9 mouse cellular contexts compared by ENCODE assay signal in genomic region chr1:174172605-174173004, GRCm38 (mm10). TPM values are rescaled to one million over a fixed set of nuclear protein-coding genes. Genes with fewer than 3 reads are reported as not detected.
DNase-seq lines count a peak whose midpoint lies in the region; ATAC-seq and TF ChIP-seq lines count a peak whose summit lies in the region.
"Had no signal": no experiment of that assay in that cellular context is flagged by ENCODE, and none has a peak within 500 bp of the region (broad histone marks: within the 10 kb centered on the region; RNA-seq: fewer than 3 reads in every experiment).

TSS of gene Spta1 (plus strand) at chr1:174172776.

- H3K36me3 ChIP-seq in ES-E14 (ENCODE audit: control insufficient read depth, insufficient read depth, low read length, poor library complexity, severe bottlenecking): no peaks in the 10 kb centered on the region
- no peaks in the 10 kb centered on the region; the same call in 1 of the 2 replicates for H3K36me3 ChIP-seq in heart, adult 2 months (ENCODE audit: control insufficient read depth, insufficient read depth, low read length)
- H3K36me3 ChIP-seq in liver, embryonic 14.5 days (replicated peaks; ENCODE audit: control insufficient read depth, insufficient read depth, low read depth): peaks cover 28% of the 10 kb centered on the region
- no peaks in the 10 kb centered on the region for H3K36me3 ChIP-seq in forebrain, embryonic 12.5 days (replicated peaks)

- no peaks in the 10 kb centered on the region for H3K27me3 ChIP-seq in heart, adult 2 months (ENCODE audit: control insufficient read depth, insufficient read depth, low read length)
- no peaks in the 10 kb centered on the region for H3K27me3 ChIP-seq in liver, embryonic 14.5 days (ENCODE audit: control insufficient read depth, insufficient read depth, low read length)
- H3K27me3 ChIP-seq in forebrain, embryonic 12.5 days: no peaks in the 10 kb centered on the region

- H3K4me3 ChIP-seq in ES-E14 (ENCODE audit: insufficient read depth in 1 of 2, low read depth in 1 of 2, low read length in 2 of 2, poor library complexity in 1 of 2, severe bottlenecking in 1 of 2): no peak within 1 kb of the TSS
- H3K4me3 ChIP-seq in heart, adult 2 months: peak within 1 kb of the TSS; percentile 39
- H3K4me3 ChIP-seq in liver, embryonic 14.5 days (ENCODE audit: insufficient read depth in 1 of 2, low read depth in 2 of 2, low read length in 2 of 2): peak within 1 kb of the TSS; percentile 70 to 86
- no peak within 1 kb of the TSS for H3K4me3 ChIP-seq in forebrain, embryonic 12.5 days (replicated peaks)

- peak; percentile 76 for ATAC-seq in liver, embryonic 14.5 days (ENCODE audit: insufficient read depth)
- no peak for ATAC-seq in forebrain, embryonic 12.5 days (ENCODE audit: low FRiP score)
- no peak for ATAC-seq in inflammation-experienced regulatory T-cells, adult 6 months

- peak; percentile 27 for DNase-seq in ES-E14 (ENCODE audit: low read depth, low spot score)
- peak; percentile 26 for DNase-seq in WW6 (ENCODE audit: low read depth, low spot score)
- peak; percentile 17 to 22 for DNase-seq in heart, adult 2 months
- DNase-seq in liver, embryonic 14.5 days (ENCODE audit: low read depth in 3 of 3, low spot score in 3 of 3): peak; percentile 88 to 90 (median 89)
- no peak for DNase-seq in adrenal gland, adult 18-20 months (ENCODE audit: low spot score in 2 of 2)
- DNase-seq in adrenal gland, adult (ENCODE audit: inconsistent age in 2 of 2, low spot score in 1 of 2): no peak
- DNase-seq: thymus, postnatal 25 days had no signal

- no peak for TF ChIP-seq POLR2A in heart, adult 2 months (IDR thresholded peaks at IDR 0.05; ENCODE audit: insufficient read depth, low read depth, low read length)

- intact Hi-C loops in heart, adult 2 months (cut with DNase I): no loop called here

- no peak for TF ChIP-seq EP300 in heart, adult 2 months (IDR thresholded peaks at IDR 0.05; ENCODE audit: insufficient read depth, low read depth, low read length)
- TF ChIP-seq EP300 in liver, embryonic 14.5 days (IDR thresholded peaks at IDR 0.05; ENCODE audit: low read depth): peak; percentile 90

- peak within 1 kb of the TSS; percentile 36; the same call in 1 of the 2 replicates for H3K27ac ChIP-seq in ES-E14 (ENCODE audit: insufficient read depth, low read depth, low read length, poor library complexity, severe bottlenecking)
- H3K27ac ChIP-seq in heart, adult 2 months: peak within 1 kb of the TSS; percentile 24
- peak within 1 kb of the TSS; percentile 98 for H3K27ac ChIP-seq in liver, embryonic 14.5 days
- no peak within 1 kb of the TSS for H3K27ac ChIP-seq in forebrain, embryonic 12.5 days

- peak within 1 kb of the TSS; percentile 95 for H3K4me2 ChIP-seq in liver, embryonic 14.5 days (ENCODE audit: low read depth)
- no peak within 1 kb of the TSS for H3K4me2 ChIP-seq in forebrain, embryonic 12.5 days

- WGBS in heart, adult 2 months: 17% methylated on average over 3 of the region's 3 CpGs
- WGBS in liver, embryonic 14.5 days (ENCODE audit: insufficient replicate concordance): 8% methylated on average over 3 of the region's 3 CpGs
- WGBS in forebrain, embryonic 12.5 days: 19% methylated on average over 3 of the region's 3 CpGs

- TF ChIP-seq CTCF in heart, adult 2 months (IDR thresholded peaks at IDR 0.05): no peak
- TF ChIP-seq CTCF in liver, embryonic 14.5 days (IDR thresholded peaks at IDR 0.05; ENCODE audit: low read depth): no peak

- H3K79me2 ChIP-seq in heart, adult 2 months (replicated peaks; ENCODE audit: control insufficient read depth, insufficient read depth, low read length): no peaks in the 10 kb centered on the region

- no peaks in the 10 kb centered on the region; a peak in 1 of 4 replicates for H3K4me1 ChIP-seq in ES-E14 (ENCODE audit: control insufficient read depth in 2 of 2, insufficient read depth in 2 of 2, low read length in 2 of 2, poor library complexity in 1 of 2)
- no peaks in the 10 kb centered on the region for H3K4me1 ChIP-seq in heart, adult 2 months (ENCODE audit: control insufficient read depth, insufficient read depth, low read length)
- H3K4me1 ChIP-seq in liver, embryonic 14.5 days (replicated peaks; ENCODE audit: control insufficient read depth in 2 of 2, insufficient read depth in 2 of 2, low read length in 1 of 2): peaks cover 21 to 27% of the 10 kb centered on the region in 2 experiments
- 0 out of 2 replicates have a peak, but pooled peaks cover 3% of the 10 kb centered on the region for H3K4me1 ChIP-seq in forebrain, embryonic 12.5 days

- H3K9ac ChIP-seq in ES-E14 (ENCODE audit: insufficient read depth, low read depth, low read length, poor library complexity, severe bottlenecking): no peak within 1 kb of the TSS
- no peak within 1 kb of the TSS for H3K9ac ChIP-seq in heart, adult 2 months (ENCODE audit: low read depth, low read length)
- peak within 1 kb of the TSS; percentile 89 for H3K9ac ChIP-seq in liver, embryonic 14.5 days (replicated peaks)
- H3K9ac ChIP-seq in forebrain, embryonic 12.5 days: no peak within 1 kb of the TSS

- no peaks in the 10 kb centered on the region for H3K9me3 ChIP-seq in ES-E14 (ENCODE audit: control insufficient read depth, insufficient read depth, low read depth, low read length)
- no peaks in the 10 kb centered on the region for H3K9me3 ChIP-seq in liver, embryonic 14.5 days (ENCODE audit: control insufficient read depth, low read length)
- no peaks in the 10 kb centered on the region for H3K9me3 ChIP-seq in forebrain, embryonic 12.5 days

- in situ Hi-C loops in ES-E14 (cut with MboI; ENCODE audit: low sequenced_read_pairs in 2 of 2, unreplicated experiment in 2 of 2): no loop called here

TF ChIP-seq in ES-E14, 5 proteins besides CTCF, POLR2A, EP300 and RAD21:
- peak; percentile 91 for TF ChIP-seq MAFK (IDR thresholded peaks at IDR 0.05; ENCODE audit: insufficient read depth, low read depth, low read length)
- TF ChIP-seq CHD2 (IDR thresholded peaks at IDR 0.05; ENCODE audit: low read depth, low read length): no peak

RNA-seq across cellular contexts. Expression of gene Spta1, which starts in this region (rescaled TPM):
- 3.8 and 5.1 TPM in 2 replicates for total RNA-seq in ES-E14 (2012; rRNA removed)
- 10 to 100 TPM in 1 of 2 experiments, 1 to 10 TPM in 1; 7.6 to 12.1 TPM for total RNA-seq in heart, adult 2 months (2021)
- polyA plus RNA-seq in heart, adult 2 months (2012; rRNA removed): 2.2 and 2.3 TPM in 2 replicates
- polyA plus RNA-seq in liver, embryonic 14.5 days (2012; rRNA removed): 23.1 and 38.7 TPM in 2 replicates
- 45.0 and 49.1 TPM in 2 replicates for polyA plus RNA-seq in liver, embryonic 14.5 days (2014; fragmentation: Nextera tagmentation; extraction: Ambion mirVana)
- total RNA-seq in adrenal gland, adult 18-20 months (2021): under 1 TPM; 0.23 to 0.67 TPM
- polyA plus RNA-seq in forebrain, embryonic 12.5 days (2016; fragmentation: Nextera tagmentation; extraction: Ambion mirVana): 0.88 and 1.1 TPM in 2 replicates
- under 1 TPM in 1 of 3 experiments, not detected in 2; 0.04 TPM for polyA plus RNA-seq in inflammation-experienced regulatory T-cells, adult 6 months (2017; shearing (Covaris generic))

Comparison
In these comparisons a context has a peak if more than half of its experiments do, and no peak if none do; other contexts are left out.
1. DNase-seq: peak in ES-E14 (single experiment), WW6 (single experiment), heart, adult 2 months (2 of 2) and liver, embryonic 14.5 days (3 of 3); none in adrenal gland, adult 18-20 months (0 of 2) and adrenal gland, adult (0 of 2).
2. H3K4me3 ChIP-seq: peak in heart, adult 2 months (single experiment) and liver, embryonic 14.5 days (2 of 2); none in ES-E14 (0 of 2) and forebrain, embryonic 12.5 days (single experiment).